Mouse (Mus musculus): Measurements from ENCODE around the gene Miga1.

GRCm38 (mm10) chr3:152308485-152309249 is 31.5 kb downstream of the Miga1 start:
- TF ChIP-seq CTCF (IDR thresholded peaks at IDR 0.05; ENCODE audit: extremely low read depth, insufficient read length, insufficient replicate concordance, low read depth, low read length) (no peak), POLR2A (IDR thresholded peaks at IDR 0.05; ENCODE audit: low read depth, low read length) (no peak)
